ENCODE assay signal across 12 mouse cellular contexts in genomic region chr2:101062939-101063338, GRCm38 (mm10).
"Had no signal": no experiment of that assay in that cellular context is flagged by ENCODE, and none has a peak within 500 bp of the region (broad histone marks: within the 10 kb centered on the region; RNA-seq: fewer than 3 reads in every experiment).

No protein-coding gene starts in this region.

- H3K9ac ChIP-seq: limb, embryonic 13.5 days; liver, embryonic 14.5 days; midbrain, embryonic 12.5 days had no signal

- DNase-seq: kidney, adult 8-10 months; left cerebral cortex, postnatal 4 days; lung, adult 18-20 months; lung, postnatal 36 days; thymus, postnatal 36 days had no signal

- H3K4me2 ChIP-seq: limb, embryonic 13.5 days; midbrain, embryonic 12.5 days had no signal

- H3K4me1 ChIP-seq: limb, embryonic 13.5 days; megakaryocyte, embryonic 14.5 days; midbrain, embryonic 12.5 days had no signal

- H3K36me3 ChIP-seq: limb, embryonic 13.5 days; midbrain, embryonic 12.5 days had no signal

- H3K27me3 ChIP-seq: limb, embryonic 13.5 days; megakaryocyte, embryonic 14.5 days; midbrain, embryonic 12.5 days had no signal

- H3K27ac ChIP-seq: limb, embryonic 13.5 days; liver, embryonic 14.5 days; midbrain, embryonic 12.5 days had no signal

- H3K9me3 ChIP-seq: limb, embryonic 13.5 days; midbrain, embryonic 12.5 days had no signal

- H3K4me3 ChIP-seq: limb, embryonic 13.5 days; megakaryocyte, embryonic 14.5 days; midbrain, embryonic 12.5 days had no signal

- ATAC-seq: intestine, embryonic 16.5 days; lung, postnatal 0 days; midbrain, embryonic 16.5 days had no signal
